Mouse (Mus musculus) small intestine, adult 2 months (tissue): ENCODE results near the gene Nhlrc4. TPM values are rescaled to one million over a fixed set of nuclear protein-coding genes. Genes with fewer than 3 reads are reported as not detected.

Experiments
- H3K27ac ChIP-seq: fragments of 200-500 bp; 2 replicates; pipeline ENCODE4 v1.5.1; 2012; ENCODE audit warnings: low read depth, low read length, control low read depth, inconsistent platforms; ENCODE audit not compliant: insufficient read depth
- H3K27me3 ChIP-seq: fragments of 200-500 bp; 2 replicates; pipeline ENCODE4 v1.6.1; 2012; ENCODE audit warnings: mild to moderate bottlenecking, moderate library complexity, low read length, inconsistent platforms; ENCODE audit not compliant: control insufficient read depth, insufficient read depth
- H3K36me3 ChIP-seq: fragments of 200-500 bp; 2 replicates; pipeline ENCODE4 v1.6.1; 2012; ENCODE audit warnings: mild to moderate bottlenecking, low read length, control low read depth, inconsistent platforms; ENCODE audit not compliant: control insufficient read depth, insufficient read depth
- H3K4me1 ChIP-seq: fragments of 200-500 bp; 2 replicates; pipeline ENCODE4 v1.6.1; 2012; ENCODE audit warnings: low read length, inconsistent platforms, mixed read lengths; ENCODE audit not compliant: control insufficient read depth, insufficient read depth, insufficient read length
- H3K4me3 ChIP-seq: fragments of 200-500 bp; 2 replicates; pipeline ENCODE4 v1.5.1; 2012; ENCODE audit warnings: low read depth, mild to moderate bottlenecking, control low read depth, inconsistent platforms, low read length, moderate library complexity
- CTCF ChIP-seq: fragments of 200-500 bp; IDR thresholded peaks from 2 replicates; pipeline ENCODE4 v1.5.1; 2012; ENCODE audit warnings: low read depth, mild to moderate bottlenecking, control low read depth, inconsistent platforms, low read length, moderate library complexity, mixed read lengths; ENCODE audit not compliant: insufficient replicate concordance, insufficient read length; ENCODE audit errors: extremely low read depth
- POLR2A ChIP-seq: fragments of 200-500 bp; IDR thresholded peaks from 2 replicates; pipeline ENCODE4 v1.6.1; 2012; ENCODE audit warnings: low read depth, mild to moderate bottlenecking, control low read depth, inconsistent platforms, low read length, moderate library complexity
- WGBS: fragments of 180-500 bp; shearing (Covaris S2); methylation state at CpG from one replicate; pipeline ENCODE4 v1.1.7; 2018; 5-methylcytosine and 5-hydroxymethylcytosine counted together
- polyA plus RNA-seq: library from polyadenylated mRNA; depleted of rRNA; stranded (reverse); fragments of >200 nt; gene quantifications from 2 replicates; pipeline ENCODE4 v1.2.3, GENCODE M21; 2012

The Nhlrc4 gene
- polyA plus RNA-seq, 1 experiment: not detected

DNA sequence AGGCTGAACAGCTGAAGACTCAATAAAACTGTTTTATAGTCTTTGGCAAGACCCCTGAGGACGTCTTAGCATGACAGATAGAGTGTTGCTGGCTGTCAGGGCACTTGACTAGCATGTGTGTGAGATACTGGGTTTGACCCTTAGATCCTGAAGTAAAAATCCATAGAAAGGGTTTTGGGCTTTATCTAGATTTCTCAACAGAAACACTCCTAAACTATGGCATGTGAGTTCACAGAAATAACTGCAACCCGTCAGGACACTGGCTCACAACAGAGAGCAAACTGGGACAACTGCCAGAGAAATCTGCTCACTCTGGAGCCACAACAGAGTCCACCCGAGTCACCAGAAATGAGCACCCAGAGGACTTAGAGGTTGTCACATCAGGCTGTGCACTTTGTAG, 22.9 kb upstream of the Nhlrc4 start:
- TF ChIP-seq CTCF (no peak), POLR2A (no peak)
- no peak overlapping the region for H3K27ac ChIP-seq
- H3K36me3 ChIP-seq: peaks cover 15% of the 10 kb centered on the region
- 19% methylated on average over 3 of the region's 3 CpGs for WGBS
- H3K27me3 ChIP-seq: no peaks in the 10 kb centered on the region
- H3K4me3 ChIP-seq: no peak overlapping the region
- peaks cover 13% of the 10 kb centered on the region; the same call in 1 of the 2 replicates for H3K4me1 ChIP-seq

DNA sequence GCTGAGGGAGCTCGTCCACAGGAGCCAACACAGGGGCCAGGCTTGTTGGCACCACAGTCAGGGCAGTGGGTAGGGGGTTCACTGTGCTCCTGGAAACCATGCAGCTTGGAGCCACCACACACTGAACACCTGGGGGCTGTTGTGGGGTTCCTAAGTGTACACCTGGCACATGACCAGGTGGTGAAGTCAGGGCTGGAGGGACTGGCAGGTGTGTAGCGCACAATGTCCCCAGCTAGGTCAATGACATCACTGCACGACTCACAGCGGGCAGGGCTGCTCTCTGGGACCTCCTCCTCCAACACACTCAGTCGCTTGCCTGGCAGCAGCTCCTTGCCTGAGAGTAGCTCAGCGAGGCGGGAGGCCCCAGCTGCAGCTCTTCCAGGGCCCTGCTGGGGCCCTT, 19.5 kb upstream of the Nhlrc4 start:
- 75% methylated on average over 7 of the region's 7 CpGs for WGBS
- H3K27ac ChIP-seq: no peak overlapping the region
- H3K4me3 ChIP-seq: no peak overlapping the region
- TF ChIP-seq POLR2A: no peak
- no peak for TF ChIP-seq CTCF
- no peaks in the 10 kb centered on the region for H3K27me3 ChIP-seq
- H3K36me3 ChIP-seq: peaks cover 32% of the 10 kb centered on the region
- peaks cover 7% of the 10 kb centered on the region; the same call in 1 of the 2 replicates for H3K4me1 ChIP-seq

DNA sequence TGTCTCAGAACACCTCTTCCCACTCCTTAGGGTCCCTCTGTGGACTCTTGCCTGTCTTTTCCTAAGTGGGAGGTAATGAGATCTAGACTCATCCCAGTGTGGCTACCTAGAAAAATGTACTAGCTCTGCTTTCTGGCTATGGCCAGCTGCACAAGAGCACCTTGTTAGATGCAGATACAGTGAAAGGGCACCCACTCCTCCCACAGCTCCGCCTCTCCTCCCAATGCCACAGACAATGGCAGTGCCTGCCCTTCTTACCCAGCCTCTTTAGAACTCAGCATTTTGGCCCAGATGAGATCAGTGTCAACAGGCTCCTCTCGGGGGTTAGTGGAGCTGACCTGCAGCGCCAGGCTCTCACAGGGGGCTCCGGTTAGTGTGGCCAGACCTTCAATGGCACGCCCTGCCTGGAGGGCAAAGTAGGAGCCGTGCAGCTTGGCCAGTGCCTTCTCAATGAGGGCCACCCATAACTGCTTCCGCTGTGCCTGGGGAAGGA, 17.7 kb upstream of the Nhlrc4 start:
- Histone ChIP-seq H3K27ac (no peak overlapping the region), H3K36me3 (peaks cover 36% of the 10 kb centered on the region), H3K4me1 (no peaks in the 10 kb centered on the region), H3K4me3 (no peak overlapping the region), H3K27me3 (no peaks in the 10 kb centered on the region)
- TF ChIP-seq CTCF (no peak), POLR2A (no peak)
- 97% methylated on average over 7 of the region's 7 CpGs for WGBS

DNA sequence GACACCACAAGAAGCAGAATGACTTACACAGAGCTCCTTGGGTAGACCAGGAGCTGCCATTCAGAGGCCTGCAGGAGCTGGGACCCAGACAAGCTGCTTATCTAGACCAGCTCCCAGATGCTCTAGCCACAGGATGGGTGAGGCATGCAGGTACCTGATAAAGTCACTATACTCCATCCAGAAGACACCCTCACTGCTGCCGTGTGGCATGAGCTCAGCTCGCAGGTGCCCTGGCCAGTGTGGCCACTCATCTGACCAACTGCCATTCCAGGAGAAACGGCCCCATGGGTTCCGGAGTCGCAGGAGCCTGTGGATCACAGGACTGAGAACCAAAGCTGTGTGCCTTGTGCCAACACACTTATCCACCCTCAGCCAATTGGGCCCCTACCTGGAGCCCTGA, 16.8 kb upstream of the Nhlrc4 start:
- Histone ChIP-seq H3K27ac (no peak overlapping the region), H3K36me3 (peaks cover 36% of the 10 kb centered on the region), H3K4me3 (no peak overlapping the region), H3K27me3 (no peaks in the 10 kb centered on the region), H3K4me1 (no peaks in the 10 kb centered on the region)
- TF ChIP-seq POLR2A (no peak), CTCF (no peak)
- WGBS: 93% methylated on average over 5 of the region's 5 CpGs

DNA sequence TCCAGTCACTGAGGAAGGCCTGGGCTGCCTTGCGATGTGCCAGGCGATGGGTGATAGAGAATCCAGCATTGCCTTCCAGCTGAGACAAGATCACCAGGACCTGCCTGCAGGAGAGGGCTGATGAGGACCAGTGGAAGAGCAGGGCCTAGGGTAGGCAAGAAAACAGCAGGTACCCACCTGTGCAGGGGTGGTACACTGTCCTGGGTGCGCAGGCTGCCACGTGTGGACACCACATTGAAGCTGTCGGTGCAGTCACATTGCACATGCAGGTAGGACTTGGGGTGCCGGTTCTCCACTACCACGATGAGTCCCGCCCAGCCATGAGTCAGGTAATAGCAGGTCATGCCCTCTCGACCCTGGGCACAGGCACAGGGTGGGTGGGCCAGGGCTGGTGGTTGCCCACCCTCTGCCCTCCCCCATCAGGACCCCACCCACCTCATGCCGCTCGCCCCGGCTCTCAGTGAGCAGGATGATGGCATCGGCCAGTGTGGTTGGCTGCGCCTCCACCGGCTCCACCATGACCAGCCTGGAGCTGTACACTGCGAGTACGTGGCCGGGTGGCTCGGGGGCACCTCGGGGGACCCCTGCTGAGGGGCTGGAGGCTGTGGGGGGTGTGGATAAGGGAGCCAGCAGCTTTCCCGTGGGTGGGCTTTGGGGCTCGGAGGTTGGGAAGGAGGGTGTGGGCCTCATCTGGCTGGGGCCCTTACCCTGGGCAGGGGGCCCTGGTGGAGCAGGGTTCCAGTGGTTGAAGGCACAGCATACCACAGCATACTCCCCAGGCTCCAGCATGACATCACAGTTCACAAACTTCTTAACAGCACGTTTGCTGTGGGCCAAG, 15.1 kb upstream of the Nhlrc4 start:
- H3K27me3 ChIP-seq: no peaks in the 10 kb centered on the region
- H3K4me1 ChIP-seq: no peaks in the 10 kb centered on the region
- WGBS: 91% methylated on average over 23 of the region's 23 CpGs
- peaks cover 33% of the 10 kb centered on the region for H3K36me3 ChIP-seq
- H3K4me3 ChIP-seq: no peak overlapping the region
- H3K27ac ChIP-seq: no peak overlapping the region
- no peak for TF ChIP-seq POLR2A

DNA sequence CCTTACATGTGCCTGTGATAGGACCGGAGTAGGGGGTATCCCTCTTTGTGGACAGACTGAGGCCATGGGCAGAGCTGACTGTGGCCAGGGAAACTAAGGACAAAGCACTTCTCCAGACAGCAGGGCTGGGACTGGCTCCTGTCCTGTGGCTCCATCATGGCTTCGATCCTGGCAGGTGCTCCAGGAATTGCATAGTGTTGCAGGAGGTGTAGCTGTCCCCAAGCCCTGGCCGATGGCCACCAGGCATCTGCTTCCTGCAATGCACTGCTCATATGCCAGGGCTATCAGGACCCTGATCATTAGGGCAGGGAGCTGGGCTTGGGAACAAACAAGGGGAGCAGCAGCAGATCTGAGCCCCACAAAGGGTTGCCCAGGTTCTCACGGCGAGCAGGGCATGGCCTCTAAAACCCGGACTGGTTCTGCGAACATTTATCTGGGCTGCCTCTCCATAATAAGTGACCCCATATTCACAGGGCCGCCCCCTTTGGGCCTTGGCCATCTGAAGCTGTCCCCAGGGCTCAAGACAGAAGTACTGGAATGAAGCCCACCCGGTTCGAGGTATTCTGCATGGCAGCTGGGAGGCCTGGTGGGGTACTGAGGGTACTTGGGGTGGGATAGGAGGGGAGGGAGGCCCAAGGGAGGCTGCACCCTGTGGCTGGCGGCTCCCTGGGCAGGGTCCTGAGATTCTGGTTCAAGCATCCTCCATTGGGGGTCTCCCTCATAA, 14.2 kb upstream of the Nhlrc4 start:
- no peaks in the 10 kb centered on the region for H3K27me3 ChIP-seq
- no peaks in the 10 kb centered on the region for H3K4me1 ChIP-seq
- no peak overlapping the region for H3K27ac ChIP-seq
- no peak overlapping the region for H3K4me3 ChIP-seq
- TF ChIP-seq CTCF (no peak), POLR2A (no peak)
- 93% methylated on average over 11 of the region's 11 CpGs for WGBS
- peaks cover 28% of the 10 kb centered on the region for H3K36me3 ChIP-seq

DNA sequence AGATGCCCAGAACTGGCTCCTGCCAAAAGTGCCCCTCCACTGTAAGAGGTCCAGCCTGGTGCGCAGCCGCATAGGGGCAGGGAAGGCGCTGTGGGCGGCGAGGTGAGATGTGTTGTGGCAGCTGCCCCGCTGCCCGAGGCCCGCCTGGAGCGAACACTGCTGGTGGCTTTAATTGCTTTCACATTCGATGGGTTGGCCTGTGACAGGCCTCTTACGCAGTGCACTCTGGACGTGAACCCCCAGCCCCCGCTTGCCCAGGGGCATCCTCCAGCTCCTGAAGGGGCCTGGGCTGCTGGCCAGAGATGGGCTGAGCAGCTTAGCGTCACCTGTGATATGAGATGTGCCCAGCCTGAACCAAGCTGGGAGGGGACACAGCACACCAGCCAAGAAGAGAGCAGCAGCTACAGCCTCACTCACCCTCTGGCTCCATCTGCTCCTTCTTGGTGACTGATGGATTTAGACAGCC, 12.9 kb upstream of the Nhlrc4 start:
- TF ChIP-seq CTCF: no peak
- no peak overlapping the region for H3K27ac ChIP-seq
- no peaks in the 10 kb centered on the region for H3K4me1 ChIP-seq
- H3K27me3 ChIP-seq: no peaks in the 10 kb centered on the region; the same call in 1 of the 2 replicates
- no peak overlapping the region for H3K4me3 ChIP-seq
- 84% methylated on average over 14 of the region's 14 CpGs for WGBS
- H3K36me3 ChIP-seq: peaks cover 22% of the 10 kb centered on the region
